ENCODE assay signal across 8 mouse cellular contexts in genomic region chr9:67045966-67046602, GRCm38 (mm10). TPM values are rescaled to one million over a fixed set of nuclear protein-coding genes. Genes with fewer than 3 reads are reported as not detected.
DNase-seq lines count a peak whose midpoint lies in the region; ATAC-seq lines count a peak whose summit lies in the region.

No protein-coding gene starts in this region.

- WGBS in kidney, embryonic 14.5 days = 18% methylated on average over 5 of the region's 5 CpGs
- 5% methylated on average over 5 of the region's 5 CpGs for WGBS in embryonic facial prominence, embryonic 11.5 days
- 13% methylated on average over 5 of the region's 5 CpGs for WGBS in limb, embryonic 15.5 days

- H3K4me2 ChIP-seq in kidney, embryonic 14.5 days (replicated peaks; ENCODE audit: low read depth, low read length) = peak overlapping the region; percentile 79
- peak overlapping the region; percentile 29 for H3K4me2 ChIP-seq in embryonic facial prominence, embryonic 11.5 days (ENCODE audit: low read depth, low read length)
- peak overlapping the region; percentile 69 for H3K4me2 ChIP-seq in limb, embryonic 15.5 days

- 0 out of 2 replicates have a peak, but pooled peaks cover 4% of the 10 kb centered on the region for H3K27me3 ChIP-seq in kidney, embryonic 14.5 days (ENCODE audit: control insufficient read depth, insufficient read depth, low read length)
- no peaks in the 10 kb centered on the region for H3K27me3 ChIP-seq in embryonic facial prominence, embryonic 11.5 days (ENCODE audit: control insufficient read depth, insufficient read depth, low read length)
- no peaks in the 10 kb centered on the region for H3K27me3 ChIP-seq in limb, embryonic 15.5 days

- peak overlapping the region; percentile 60; the same call in 1 of the 2 replicates for H3K4me3 ChIP-seq in kidney, embryonic 14.5 days (ENCODE audit: low read length)
- no peak overlapping the region for H3K4me3 ChIP-seq in embryonic facial prominence, embryonic 11.5 days (ENCODE audit: low read depth, low read length)
- peak overlapping the region; percentile 67 for H3K4me3 ChIP-seq in limb, embryonic 15.5 days

- no peak overlapping the region for H3K27ac ChIP-seq in kidney, embryonic 14.5 days (ENCODE audit: low read depth, low read length)
- H3K27ac ChIP-seq in embryonic facial prominence, embryonic 11.5 days (replicated peaks; ENCODE audit: low read depth, low read length) = no peak overlapping the region
- no peak overlapping the region for H3K27ac ChIP-seq in limb, embryonic 15.5 days

- DNase-seq in CD4-positive, CD25-positive, alpha-beta regulatory T cell, adult 2 months (ENCODE audit: low read depth, low spot score) = peak; percentile 13
- no peak for DNase-seq in kidney, adult 18-20 months
- peak; percentile 45 for DNase-seq in embryonic facial prominence, embryonic 11.5 days (ENCODE audit: low spot score)
- no peak for DNase-seq in thymus, postnatal 36 days
- no peak for DNase-seq in adrenal gland, postnatal 10 days

- no peak overlapping the region; the same call in 1 of the 2 replicates for H3K9ac ChIP-seq in kidney, embryonic 14.5 days (ENCODE audit: low read depth, low read length)
- no peak overlapping the region for H3K9ac ChIP-seq in embryonic facial prominence, embryonic 11.5 days (replicated peaks; ENCODE audit: low read length)
- H3K9ac ChIP-seq in limb, embryonic 15.5 days = no peak overlapping the region

- ATAC-seq in CD4-positive, CD25-positive, alpha-beta regulatory T cell, adult 4 months = no peak
- ATAC-seq in kidney, embryonic 14.5 days (ENCODE audit: low FRiP score, low TSS enrichment) = no peak
- no peak for ATAC-seq in embryonic facial prominence, embryonic 11.5 days (replicated peaks; ENCODE audit: insufficient number of reproducible peaks, low FRiP score, low TSS enrichment, low read depth)
- no peak for ATAC-seq in limb, embryonic 15.5 days (ENCODE audit: insufficient number of reproducible peaks, low FRiP score, low TSS enrichment, low read depth)

- no peaks in the 10 kb centered on the region for H3K9me3 ChIP-seq in kidney, embryonic 14.5 days (ENCODE audit: control insufficient read depth, low read length)
- no peaks in the 10 kb centered on the region for H3K9me3 ChIP-seq in embryonic facial prominence, embryonic 11.5 days (replicated peaks; ENCODE audit: control insufficient read depth, low read length)
- H3K9me3 ChIP-seq in limb, embryonic 15.5 days = no peaks in the 10 kb centered on the region

- peaks cover 45% of the 10 kb centered on the region for H3K4me1 ChIP-seq in kidney, embryonic 14.5 days (ENCODE audit: control insufficient read depth, insufficient read depth, low read length)
- H3K4me1 ChIP-seq in embryonic facial prominence, embryonic 11.5 days (ENCODE audit: control insufficient read depth, insufficient read depth, low read length) = peaks cover 5% of the 10 kb centered on the region; the same call in 1 of the 2 replicates
- H3K4me1 ChIP-seq in limb, embryonic 15.5 days = peaks cover 69% of the 10 kb centered on the region

- no peaks in the 10 kb centered on the region for H3K36me3 ChIP-seq in kidney, embryonic 14.5 days (ENCODE audit: control insufficient read depth, insufficient read depth, low read length)
- H3K36me3 ChIP-seq in embryonic facial prominence, embryonic 11.5 days (replicated peaks; ENCODE audit: control insufficient read depth, insufficient read depth, low read depth, low read length) = no peaks in the 10 kb centered on the region
- no peaks in the 10 kb centered on the region for H3K36me3 ChIP-seq in limb, embryonic 15.5 days

RNA-seq across cellular contexts. Expression of gene Tpm1, which starts 3.1 kb away (rescaled TPM):
- polyA plus RNA-seq in CD4-positive, CD25-positive, alpha-beta regulatory T cell, adult 4 months (2017; shearing (Covaris generic)) = 10 to 100 TPM; 25.6 to 42.4 TPM
- 395 and 422 TPM in 2 replicates for polyA plus RNA-seq in kidney, embryonic 14.5 days (2014; fragmentation: Nextera tagmentation; extraction: Ambion mirVana)
- polyA plus RNA-seq in embryonic facial prominence, embryonic 11.5 days (2014; fragmentation: Nextera tagmentation; extraction: Ambion mirVana) = 563 and 596 TPM in 2 replicates
- 710 and 1,010 TPM in 2 replicates for polyA plus RNA-seq in limb, embryonic 15.5 days (2015; fragmentation: Nextera tagmentation; extraction: Ambion mirVana)
- total RNA-seq in adrenal gland, postnatal 10 days (2021) = 100 to 1,000 TPM; 371 to 920 TPM

Comparison
In these comparisons a context has a peak if more than half of its experiments do, and no peak if none do; other contexts are left out.
1. DNase-seq: peak in CD4-positive, CD25-positive, alpha-beta regulatory T cell, adult 2 months (single experiment) and embryonic facial prominence, embryonic 11.5 days (single experiment); none in kidney, adult 18-20 months (single experiment), thymus, postnatal 36 days (0 of 2) and adrenal gland, postnatal 10 days (single experiment).
2. H3K4me2 ChIP-seq: peak in every context shown above with its lines; median percentile 79 in kidney, embryonic 14.5 days; 69 in limb, embryonic 15.5 days; 29 in embryonic facial prominence, embryonic 11.5 days.